Mouse (Mus musculus) brain, adult 2 months (tissue): ENCODE measurements at regions not wholly inside any gene's neighbourhood (a gene's known extent, or its start where the extent isn't known, plus 50 kb on each side); places are given as distances from the start of the nearest gene placed in this dataset.

ENCODE experiments used
- DNase-seq: peaks from one replicate; pipeline ENCODE4 v3.0.0; 2011; ENCODE audit warnings: low read depth, low spot score

GRCm38 (mm10) chr16:7647275-7647926 is 777.5 kb downstream of the Tmem114 start:
- DNase-seq, result no peak

GRCm38 (mm10) chr16:7644363-7644762 is 780.6 kb downstream of the Tmem114 start:
- DNase-seq, result no peak

- DNase-seq, result peak; percentile 52
Observed at GRCm38 (mm10) chr16:7638955-7639755, 785.8 kb downstream of the Tmem114 start.

GRCm38 (mm10) chr16:7637993-7638392 is 786.9 kb downstream of the Tmem114 start:
- no peak for DNase-seq

- no peak for DNase-seq
Observed at GRCm38 (mm10) chr16:7637121-7637700, 787.7 kb downstream of the Tmem114 start.

GRCm38 (mm10) chr16:7636326-7636725 is 788.6 kb downstream of the Tmem114 start:
- DNase-seq, result no peak

- DNase-seq, result peak; percentile 35
Observed at GRCm38 (mm10) chr16:7632474-7632873, 792.5 kb downstream of the Tmem114 start.

- DNase-seq, result no peak
Observed at GRCm38 (mm10) chr16:7628351-7628750, 796.6 kb downstream of the Tmem114 start.

GRCm38 (mm10) chr16:7606602-7607001 is 818.3 kb downstream of the Tmem114 start:
- DNase-seq, result no peak

GRCm38 (mm10) chr16:7602428-7602827 is 822.5 kb downstream of the Tmem114 start:
- peak; percentile 7 for DNase-seq

- peak; percentile 42 for DNase-seq
Observed at GRCm38 (mm10) chr16:7574879-7575278, 850.1 kb downstream of the Tmem114 start.

GRCm38 (mm10) chr16:7560841-7561240 is 864.1 kb downstream of the Tmem114 start:
- no peak for DNase-seq

GRCm38 (mm10) chr16:7559177-7559576 is 865.8 kb downstream of the Tmem114 start:
- DNase-seq, result no peak

GRCm38 (mm10) chr16:7558637-7559036 is 866.3 kb downstream of the Tmem114 start:
- no peak for DNase-seq

- no peak for DNase-seq
Observed at GRCm38 (mm10) chr16:7555911-7556310, 869.0 kb downstream of the Tmem114 start.

- DNase-seq, result no peak
Observed at GRCm38 (mm10) chr16:7549568-7549967, 875.4 kb downstream of the Tmem114 start.

GRCm38 (mm10) chr16:7544067-7544466 is 880.9 kb downstream of the Tmem114 start:
- peak; percentile 24 for DNase-seq

- DNase-seq, result no peak
Observed at GRCm38 (mm10) chr16:7529811-7530210, 895.1 kb downstream of the Tmem114 start.

GRCm38 (mm10) chr16:7528963-7529362 is 896.0 kb downstream of the Tmem114 start:
- no peak for DNase-seq

GRCm38 (mm10) chr16:7527923-7528776 is 896.8 kb downstream of the Tmem114 start:
- peak; percentile 19 for DNase-seq

- no peak for DNase-seq
Observed at GRCm38 (mm10) chr16:7518711-7519110, 906.2 kb downstream of the Tmem114 start.
